Mouse (Mus musculus) kidney, adult 2 months (tissue): ENCODE measurements around the gene I0C0044D17Rik. TPM values are rescaled to one million over a fixed set of nuclear protein-coding genes. Genes with fewer than 3 reads are reported as not detected.
"Not testable (repeated sequence)": the region's sequence is repeated elsewhere in the genome, so short reads cannot be mapped to it uniquely, and the experiment has no call there.

ENCODE experiments used
- DNase-seq: peaks from one replicate; pipeline ENCODE4 v3.0.0; 2021
- H3K27ac ChIP-seq: fragments of 200-500 bp; 2 replicates; pipeline ENCODE4 v1.5.1; 2012; ENCODE audit warnings: low read depth, low read length, control low read depth, inconsistent platforms; ENCODE audit not compliant: insufficient read depth
- H3K27me3 ChIP-seq: fragments of 200-500 bp; replicated peaks from 2 replicates; pipeline ENCODE4 v1.6.1; 2012; ENCODE audit warnings: mild to moderate bottlenecking, moderate library complexity, low read length, inconsistent platforms; ENCODE audit not compliant: control insufficient read depth, insufficient read depth
- H3K36me3 ChIP-seq: fragments of 200-500 bp; 2 replicates; pipeline ENCODE4 v1.6.1; 2012; ENCODE audit warnings: mild to moderate bottlenecking, moderate library complexity, low read length, inconsistent platforms; ENCODE audit not compliant: control insufficient read depth, insufficient read depth
- H3K4me1 ChIP-seq: fragments of 200-500 bp; 2 replicates; pipeline ENCODE4 v1.6.1; 2011; ENCODE audit warnings: low read length; ENCODE audit not compliant: control insufficient read depth, insufficient read depth
- H3K4me3 ChIP-seq: fragments of 200-500 bp; 2 replicates; pipeline ENCODE4 v1.5.1; 2011; ENCODE audit warnings: mild to moderate bottlenecking, low read depth, low read length, control low read depth; ENCODE audit not compliant: insufficient read depth
- CTCF ChIP-seq: fragments of 200-500 bp; conservative IDR thresholded peaks from 2 replicates; pipeline ENCODE4 v1.5.1; 2011; ENCODE audit warnings: low read depth, mild to moderate bottlenecking, control low read depth, low read length, moderate library complexity, mixed read lengths; ENCODE audit not compliant: insufficient read depth, insufficient read length
- POLR2A ChIP-seq: fragments of 200-500 bp; IDR thresholded peaks from one replicate; pipeline ENCODE4 v1.6.1; 2011; ENCODE audit warnings: low read depth, low read length, control low read depth
- WGBS: fragments of 180-500 bp; shearing (Covaris S2); methylation state at CpG from one replicate; pipeline ENCODE4 v1.1.7; 2018; 5-methylcytosine and 5-hydroxymethylcytosine counted together
- polyA plus RNA-seq: library from polyadenylated mRNA; depleted of rRNA; stranded (reverse); fragments of >200 nt; gene quantifications from 2 replicates; pipeline ENCODE4 v1.2.3, GENCODE M21; 2012

I0C0044D17Rik gene
- polyA plus RNA-seq, 1 experiment, result not detected

GRCm38 (mm10) chr4:98853926-98854325, 30.3 kb upstream of the I0C0044D17Rik start:
- no peaks in the 10 kb centered on the region for H3K27me3 ChIP-seq
- WGBS, result 58% methylated on average over 4 of the region's 4 CpGs
- no peak for DNase-seq

GRCm38 (mm10) chr4:98850485-98850884, 26.8 kb upstream of the I0C0044D17Rik start:
- H3K27ac ChIP-seq, H3K36me3 ChIP-seq, H3K27me3 ChIP-seq, DNase-seq, H3K4me3 ChIP-seq, H3K4me1 ChIP-seq: not testable (repeated sequence)
- WGBS, result 72% methylated on average over 1 of the region's 1 CpGs

More at GRCm38 (mm10) chr4:98853926-98854325, 30.3 kb upstream of the I0C0044D17Rik start:
- Histone ChIP-seq H3K4me1 (no peaks in the 10 kb centered on the region), H3K27ac (no peak overlapping the region), H3K4me3 (no peak overlapping the region), H3K36me3 (no peaks in the 10 kb centered on the region)
- TF ChIP-seq CTCF (no peak), POLR2A (no peak)

GRCm38 (mm10) chr4:98847120-98847885, 23.7 kb upstream of the I0C0044D17Rik start:
- 75% methylated on average over 6 of the region's 6 CpGs for WGBS

DNA sequence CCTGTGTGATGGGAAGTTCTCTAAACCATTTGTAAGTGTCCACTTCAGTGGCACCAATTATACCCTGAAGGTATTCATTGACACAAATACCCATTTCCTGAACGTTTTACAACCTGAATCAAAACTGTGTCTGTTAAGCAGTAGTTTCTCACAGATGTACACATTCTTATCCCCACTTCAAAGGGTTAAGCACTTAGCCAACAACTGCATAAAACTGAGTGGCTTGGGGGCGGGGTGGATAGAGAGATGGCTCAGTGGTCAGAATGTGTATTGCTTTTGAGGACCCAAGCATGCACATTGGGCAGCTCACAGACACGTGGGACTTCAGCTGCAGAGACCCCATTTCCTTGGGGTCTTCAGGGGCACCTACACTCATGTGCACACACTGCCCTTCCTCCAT, 22.8 kb upstream of the I0C0044D17Rik start:
- WGBS, result 53% methylated on average over 3 of the region's 3 CpGs
- Histone ChIP-seq H3K4me3 (no peak overlapping the region), H3K27me3 (no peaks in the 10 kb centered on the region), H3K36me3 (no peaks in the 10 kb centered on the region), H3K27ac (no peak overlapping the region), H3K4me1 (no peaks in the 10 kb centered on the region)
- TF ChIP-seq CTCF, result no peak
- TF ChIP-seq POLR2A, result no peak
- DNase-seq, result no peak

More at GRCm38 (mm10) chr4:98847120-98847885, 23.7 kb upstream of the I0C0044D17Rik start:
- TF ChIP-seq POLR2A (no peak), CTCF (no peak)
- no peak for DNase-seq
- Histone ChIP-seq H3K36me3 (no peaks in the 10 kb centered on the region), H3K4me1 (no peaks in the 10 kb centered on the region), H3K27me3 (no peaks in the 10 kb centered on the region), H3K27ac (no peak overlapping the region), H3K4me3 (no peak overlapping the region)

- Histone ChIP-seq H3K4me3 (no peak overlapping the region), H3K27me3 (no peaks in the 10 kb centered on the region), H3K27ac (no peak overlapping the region), H3K4me1 (no peaks in the 10 kb centered on the region), H3K36me3 (no peaks in the 10 kb centered on the region)
- DNase-seq, result peak; percentile 12
- TF ChIP-seq POLR2A (no peak), CTCF (no peak)
- WGBS, result 42% methylated on average over 8 of the region's 8 CpGs
These were observed 22.1 kb upstream of the I0C0044D17Rik start for GRCm38 (mm10) chr4:98845687-98846125.

- Histone ChIP-seq H3K27ac (no peak overlapping the region), H3K4me3 (no peak overlapping the region), H3K36me3 (no peaks in the 10 kb centered on the region), H3K27me3 (no peaks in the 10 kb centered on the region), H3K4me1 (no peaks in the 10 kb centered on the region)
- no peak for TF ChIP-seq POLR2A
- TF ChIP-seq CTCF, result no peak
- DNase-seq, result no peak
- 89% methylated on average over 4 of the region's 4 CpGs for WGBS
These were observed 21.6 kb upstream of the I0C0044D17Rik start for GRCm38 (mm10) chr4:98845201-98845600.

DNA sequence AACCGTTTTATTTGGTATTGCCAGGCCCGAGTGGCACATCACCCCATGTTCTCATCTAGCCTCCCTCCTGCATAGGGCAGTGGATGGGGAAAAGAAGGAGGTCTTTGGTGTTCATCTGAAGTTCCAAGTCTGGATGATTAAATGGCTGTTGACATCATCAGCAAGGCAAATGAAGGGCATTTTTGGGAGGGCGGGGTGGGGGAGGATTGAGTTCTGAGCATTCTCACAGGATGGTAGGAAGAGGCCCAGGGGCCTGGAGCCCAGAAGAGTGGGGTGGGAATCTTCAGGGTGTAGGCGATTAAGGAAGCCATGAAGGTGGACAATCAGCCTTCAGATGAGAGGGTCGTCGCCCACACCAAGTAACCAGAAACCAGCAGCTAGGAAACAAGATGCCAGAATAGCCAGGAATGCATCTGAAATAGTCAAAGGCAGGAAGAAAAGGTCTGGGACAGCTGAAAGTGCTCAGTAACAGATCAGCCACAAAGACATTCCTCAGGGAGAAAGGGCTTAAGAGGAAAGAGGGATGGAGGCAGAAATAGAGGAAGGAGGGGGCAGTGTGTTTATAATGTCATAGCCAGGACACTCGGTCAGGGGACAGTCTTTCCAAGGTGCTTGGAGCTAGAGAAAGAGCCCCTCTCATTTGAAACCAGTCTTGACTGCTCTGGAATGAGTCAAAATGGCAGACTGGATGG, 20.4 kb upstream of the I0C0044D17Rik start:
- WGBS, result 86% methylated on average over 7 of the region's 7 CpGs
- Histone ChIP-seq H3K36me3 (no peaks in the 10 kb centered on the region), H3K27ac (no peak overlapping the region), H3K4me3 (no peak overlapping the region), H3K27me3 (no peaks in the 10 kb centered on the region), H3K4me1 (no peaks in the 10 kb centered on the region)
- no peak for DNase-seq
- TF ChIP-seq CTCF (no peak), POLR2A (no peak)

DNA sequence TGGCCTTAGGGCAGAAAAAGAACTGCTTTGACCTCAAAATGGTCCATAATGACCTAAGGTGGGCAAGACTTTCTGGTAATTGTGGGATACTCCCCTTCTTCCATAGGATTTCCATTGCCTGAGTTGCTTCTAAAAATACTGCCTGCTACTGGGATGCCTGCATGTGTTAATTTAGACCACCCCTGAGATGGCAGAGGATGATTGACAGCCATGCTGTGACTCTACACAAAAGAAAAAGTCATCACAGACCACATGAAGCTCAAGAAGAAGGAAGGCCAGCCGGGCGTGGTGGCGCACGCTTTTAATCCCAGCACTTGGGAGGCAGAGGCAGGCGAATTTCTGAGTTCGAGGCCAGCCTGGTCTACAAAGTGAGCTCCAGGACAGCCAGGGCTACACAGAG, 17.6 kb upstream of the I0C0044D17Rik start:
- 98% methylated on average over 6 of the region's 6 CpGs for WGBS
- H3K4me1 ChIP-seq, DNase-seq, H3K36me3 ChIP-seq, H3K27me3 ChIP-seq, H3K4me3 ChIP-seq, H3K27ac ChIP-seq: not testable (repeated sequence)
